Mouse (Mus musculus): ENCODE data around the gene Gm6583. TPM values are rescaled to one million over a fixed set of nuclear protein-coding genes. Genes with fewer than 3 reads are reported as not detected.

The Gm6583 gene
- total RNA-seq, 2 experiments from 2014 or later, result not detected

Other genes starting within 250 kb of the Gm6583 start
- gene Cryba4, start 103.5 kb downstream of the Gm6583 start, total RNA-seq (2021), result under 1 TPM; 0.59 to 0.95 TPM
- 1 to 10 TPM; 7.1 to 10.0 TPM for gene Crybb1, start 100.2 kb downstream of the Gm6583 start, total RNA-seq (2021)
- 10 to 100 TPM; 32.1 to 46.3 TPM for gene Tpst2, start 79.3 kb downstream of the Gm6583 start, total RNA-seq (2021)
- gene Tfip11, start 29.7 kb downstream of the Gm6583 start, total RNA-seq (2021), result 10 to 100 TPM; 44.4 to 46.8 TPM
- gene Srrd, start 13.0 kb downstream of the Gm6583 start, total RNA-seq (2021), result 10 to 100 TPM; 26.5 to 29.7 TPM
- 10 to 100 TPM; 27.8 to 33.6 TPM for gene Hps4, start 12.9 kb downstream of the Gm6583 start, total RNA-seq (2021)
- 100 to 1,000 TPM; 161 to 181 TPM for gene Asphd2, start 38.8 kb upstream of the Gm6583 start, total RNA-seq (2021)
- gene Gm6588, start 93.4 kb upstream of the Gm6583 start, total RNA-seq (2021), result not detected
- 100 to 1,000 TPM; 163 to 173 TPM for gene Sez6l, start 221.2 kb upstream of the Gm6583 start, total RNA-seq (2021)

Data from left cerebral cortex, postnatal 36 days (tissue).